In the genomic region with DNA sequence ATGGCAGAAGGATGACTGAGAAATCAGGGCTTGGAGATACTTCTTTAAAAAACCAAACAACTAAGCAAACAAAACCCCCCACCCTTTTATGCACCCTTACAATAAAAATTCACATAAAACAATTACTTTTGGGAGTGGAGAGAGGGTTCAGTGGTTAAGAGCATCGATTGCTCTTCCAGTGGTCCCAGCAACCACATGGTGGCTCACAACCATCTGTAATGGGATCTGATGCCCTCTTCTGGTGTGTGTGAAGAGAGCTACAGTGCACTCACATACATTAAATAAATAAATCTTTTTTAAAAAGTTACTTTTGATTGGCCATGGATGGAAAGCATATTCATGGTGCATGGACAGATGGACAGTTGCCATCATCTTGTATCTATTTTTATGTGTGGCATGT, we compare ENCODE assay signal across 31 mouse cellular contexts. TPM values are rescaled to one million over a fixed set of nuclear protein-coding genes. Genes with fewer than 3 reads are reported as not detected.
DNase-seq lines count a peak whose midpoint lies in the region; ATAC-seq and TF ChIP-seq lines count a peak whose summit lies in the region.
"Had no signal": no experiment of that assay in that cellular context is flagged by ENCODE, and none has a peak within 500 bp of the region (broad histone marks: within the 10 kb centered on the region; RNA-seq: fewer than 3 reads in every experiment).

No protein-coding gene starts in this region.

- peak; percentile 35; the same call in 1 of the 2 replicates for TF ChIP-seq CTCF in kidney, postnatal 0 days (IDR thresholded peaks at IDR 0.05; ENCODE audit: low read depth)
- TF ChIP-seq CTCF in lung, postnatal 0 days (IDR thresholded peaks at IDR 0.05), result peak; percentile 28

- DNase-seq in cerebellum, adult 9-10 months, result peak; percentile 21
- DNase-seq in cerebellum, postnatal 10 days, result no peak
- no peak for DNase-seq in kidney, postnatal 0 days (ENCODE audit: low spot score)
- DNase-seq in lung, postnatal 0 days (ENCODE audit: low spot score), result no peak
- no peak for DNase-seq in lung, postnatal 25 days (ENCODE audit: low spot score)
- no peak for DNase-seq in hindbrain, embryonic 14.5 days (ENCODE audit: low spot score)
- DNase-seq in testis, postnatal 14 days (ENCODE audit: low spot score), result no peak
- DNase-seq: adrenal gland, postnatal 10 days; cerebellum, adult 8-10 months; embryo, embryonic 11 days; gastrocnemius, postnatal 25 days; heart, adult 11 months; heart, postnatal 4 days; kidney, adult 18-20 months; kidney, postnatal 4 days; layer of hippocampus, adult 9-11 months; midbrain, embryonic 14.5 days; retina, postnatal 1 day; right cerebral cortex, postnatal 25 days; thymus, adult 18-20 months; thymus, postnatal 25 days had no signal

- no peak for ATAC-seq in kidney, postnatal 0 days (replicated peaks; ENCODE audit: low FRiP score, low read depth)
- ATAC-seq in kidney, embryonic 15.5 days (replicated peaks; ENCODE audit: low FRiP score), result no peak
- ATAC-seq in lung, postnatal 0 days, result no peak
- no peak for ATAC-seq in hindbrain, embryonic 14.5 days (ENCODE audit: low FRiP score)
- ATAC-seq: Patski had no signal

- TF ChIP-seq EP300 in lung, postnatal 0 days (IDR thresholded peaks at IDR 0.05), result no peak

- H3K9ac ChIP-seq in kidney, postnatal 0 days (ENCODE audit: low read depth, low read length), result no peak overlapping the region
- H3K9ac ChIP-seq in kidney, embryonic 15.5 days, result no peak overlapping the region
- H3K9ac ChIP-seq in lung, postnatal 0 days (replicated peaks; ENCODE audit: low read depth), result no peak overlapping the region
- no peak overlapping the region for H3K9ac ChIP-seq in hindbrain, embryonic 14.5 days
- H3K9ac ChIP-seq: embryonic facial prominence, embryonic 12.5 days; hindbrain, embryonic 13.5 days; limb, embryonic 12.5 days; neural tube, embryonic 15.5 days; stomach, embryonic 15.5 days had no signal

- no peak overlapping the region for H3K4me2 ChIP-seq in kidney, postnatal 0 days (ENCODE audit: low read length)
- H3K4me2 ChIP-seq in kidney, embryonic 15.5 days, result no peak overlapping the region
- H3K4me2 ChIP-seq in lung, postnatal 0 days (replicated peaks; ENCODE audit: low read depth, low read length), result no peak overlapping the region
- no peak overlapping the region for H3K4me2 ChIP-seq in hindbrain, embryonic 14.5 days (replicated peaks)
- H3K4me2 ChIP-seq: embryonic facial prominence, embryonic 12.5 days; hindbrain, embryonic 13.5 days; limb, embryonic 12.5 days; neural tube, embryonic 15.5 days; stomach, embryonic 15.5 days had no signal

- H3K9me3 ChIP-seq in kidney, postnatal 0 days (replicated peaks; ENCODE audit: low read length), result no peaks in the 10 kb centered on the region
- no peaks in the 10 kb centered on the region for H3K9me3 ChIP-seq in kidney, embryonic 15.5 days (replicated peaks)
- H3K9me3 ChIP-seq in lung, postnatal 0 days (ENCODE audit: low read length), result no peaks in the 10 kb centered on the region
- H3K9me3 ChIP-seq in hindbrain, embryonic 14.5 days (ENCODE audit: control insufficient read depth, low read length), result no peaks in the 10 kb centered on the region
- H3K9me3 ChIP-seq: embryonic facial prominence, embryonic 12.5 days; G1E; heart, embryonic 10.5 days; hindbrain, embryonic 13.5 days; limb, embryonic 12.5 days; neural tube, embryonic 15.5 days; stomach, embryonic 15.5 days had no signal

- 70% methylated on average over 1 of the region's 1 CpGs for WGBS in kidney, postnatal 0 days
- 82% methylated on average over 1 of the region's 1 CpGs for WGBS in kidney, embryonic 15.5 days
- WGBS in lung, postnatal 0 days, result 95% methylated on average over 1 of the region's 1 CpGs
- 81% methylated on average over 1 of the region's 1 CpGs for WGBS in hindbrain, embryonic 14.5 days

- peaks cover 28% of the 10 kb centered on the region for H3K4me1 ChIP-seq in kidney, postnatal 0 days (replicated peaks; ENCODE audit: insufficient read depth, low read length)
- peaks cover 65% of the 10 kb centered on the region for H3K4me1 ChIP-seq in kidney, embryonic 15.5 days
- H3K4me1 ChIP-seq in lung, postnatal 0 days (ENCODE audit: insufficient read depth, low read depth, low read length), result peaks cover 33% of the 10 kb centered on the region
- peaks cover 36% of the 10 kb centered on the region for H3K4me1 ChIP-seq in hindbrain, embryonic 14.5 days (replicated peaks; ENCODE audit: control insufficient read depth, insufficient read depth, low read length)

- no peaks in the 10 kb centered on the region for H3K36me3 ChIP-seq in kidney, postnatal 0 days (ENCODE audit: insufficient read depth, low read length)
- H3K36me3 ChIP-seq in kidney, embryonic 15.5 days, result no peaks in the 10 kb centered on the region
- H3K36me3 ChIP-seq in lung, postnatal 0 days (ENCODE audit: insufficient read depth, low read length), result no peaks in the 10 kb centered on the region
- H3K36me3 ChIP-seq in hindbrain, embryonic 14.5 days (replicated peaks; ENCODE audit: control insufficient read depth, insufficient read depth), result no peaks in the 10 kb centered on the region
- H3K36me3 ChIP-seq: embryonic facial prominence, embryonic 12.5 days; heart, embryonic 10.5 days; hindbrain, embryonic 13.5 days; limb, embryonic 12.5 days; neural tube, embryonic 15.5 days; stomach, embryonic 15.5 days had no signal

- no peak overlapping the region for H3K4me3 ChIP-seq in kidney, postnatal 0 days (replicated peaks; ENCODE audit: low read depth, low read length)
- no peak overlapping the region for H3K4me3 ChIP-seq in kidney, embryonic 15.5 days (replicated peaks)
- no peak overlapping the region for H3K4me3 ChIP-seq in lung, postnatal 0 days (ENCODE audit: low read depth, low read length)
- no peak overlapping the region for H3K4me3 ChIP-seq in hindbrain, embryonic 14.5 days (replicated peaks; ENCODE audit: low read length)
- H3K4me3 ChIP-seq: embryonic facial prominence, embryonic 12.5 days; heart, embryonic 10.5 days; hindbrain, embryonic 13.5 days; limb, embryonic 12.5 days; neural tube, embryonic 15.5 days; stomach, embryonic 15.5 days had no signal

- no peaks in the 10 kb centered on the region for H3K27me3 ChIP-seq in kidney, postnatal 0 days (ENCODE audit: insufficient read depth, low read length)
- no peaks in the 10 kb centered on the region for H3K27me3 ChIP-seq in kidney, embryonic 15.5 days
- H3K27me3 ChIP-seq in lung, postnatal 0 days (replicated peaks; ENCODE audit: insufficient read depth, low read length), result no peaks in the 10 kb centered on the region
- H3K27me3 ChIP-seq in hindbrain, embryonic 14.5 days (ENCODE audit: control insufficient read depth, insufficient read depth, low read length), result no peaks in the 10 kb centered on the region
- H3K27me3 ChIP-seq: embryonic facial prominence, embryonic 12.5 days; hindbrain, embryonic 13.5 days; limb, embryonic 12.5 days; neural tube, embryonic 15.5 days; Patski; stomach, embryonic 15.5 days had no signal

- no peak overlapping the region for H3K27ac ChIP-seq in kidney, postnatal 0 days
- no peak overlapping the region for H3K27ac ChIP-seq in kidney, embryonic 15.5 days
- H3K27ac ChIP-seq in lung, postnatal 0 days (ENCODE audit: low read length), result no peak overlapping the region
- H3K27ac ChIP-seq in hindbrain, embryonic 14.5 days, result no peak overlapping the region
- H3K27ac ChIP-seq: embryonic facial prominence, embryonic 12.5 days; heart, embryonic 10.5 days; hindbrain, embryonic 13.5 days; limb, embryonic 12.5 days; macrophage; neural tube, embryonic 15.5 days; stomach, embryonic 15.5 days had no signal

RNA-seq across cellular contexts. Expression of a gene that starts 3.8 kb away (rescaled TPM):
- 12.9 and 14.0 TPM in 2 replicates for polyA plus RNA-seq in kidney, postnatal 0 days (2015; fragmentation: Nextera tagmentation; extraction: Ambion mirVana)
- polyA plus RNA-seq in kidney, embryonic 15.5 days (2015; fragmentation: Nextera tagmentation; extraction: Ambion mirVana), result 17.7 and 19.3 TPM in 2 replicates
- 10.3 and 11.6 TPM in 2 replicates for polyA plus RNA-seq in lung, postnatal 0 days (2015; fragmentation: Nextera tagmentation; extraction: Ambion mirVana)
- 19.6 and 21.3 TPM in 2 replicates for polyA plus RNA-seq in hindbrain, embryonic 14.5 days (2014; fragmentation: Nextera tagmentation; extraction: Ambion mirVana)
